Mouse (Mus musculus) MEL (cell line): Measurements from ENCODE around the gene Fermt2. TPM values are rescaled to one million over a fixed set of nuclear protein-coding genes. Genes with fewer than 3 reads are reported as not detected.

Source experiments
- DNase-seq: peaks from one replicate; pipeline ENCODE4 v3.0.0; 2011; ENCODE audit warnings: low read depth, low spot score
- H3K27ac ChIP-seq: 2 replicates; pipeline ENCODE4 v1.5.1; 2012; ENCODE audit warnings: low read depth, mild to moderate bottlenecking, control low read depth, low read length, moderate library complexity; ENCODE audit not compliant: control insufficient read depth
- H3K27me3 ChIP-seq, 2 experiments: fragments of 150-350 bp in 1 of 2; sonication (generic) in 1 of 2; 2 replicates each; pipeline ENCODE4 v1.6.1; 2012; ENCODE audit warnings: low read length in 2 of 2, mild to moderate bottlenecking in 2 of 2, improper control_type of control experiment in 1 of 2, moderate library complexity in 1 of 2; ENCODE audit not compliant: insufficient read depth in 2 of 2, control insufficient read depth in 1 of 2
- H3K36me3 ChIP-seq, 2 experiments: 2 replicates each; pipeline ENCODE4 v1.6.1; 2012 to 2014; ENCODE audit warnings: low read length in 2 of 2, improper control_type of control experiment in 1 of 2, inconsistent platforms in 1 of 2, mild to moderate bottlenecking in 1 of 2; ENCODE audit not compliant: insufficient read depth in 2 of 2, control insufficient read depth in 1 of 2
- H3K4me1 ChIP-seq, 2 experiments: fragments of 150-350 bp in 1 of 2; sonication (generic) in 1 of 2; 2 replicates each; pipeline ENCODE4 v1.6.1; 2012; ENCODE audit warnings: low read length in 2 of 2, improper control_type of control experiment in 1 of 2, mild to moderate bottlenecking in 1 of 2; ENCODE audit not compliant: insufficient read depth in 2 of 2, control insufficient read depth in 1 of 2
- H3K4me3 ChIP-seq, 2 experiments: fragments of 150-350 bp in 1 of 2; sonication (generic) in 1 of 2; 2 replicates each; pipeline ENCODE4 v1.5.1; 2012; ENCODE audit warnings: low read depth in 2 of 2, low read length in 2 of 2, mild to moderate bottlenecking in 2 of 2, moderate library complexity in 2 of 2, control low read depth in 1 of 2, improper control_type of control experiment in 1 of 2; ENCODE audit not compliant: control insufficient read depth in 1 of 2, insufficient read depth in 1 of 2
- H3K79me2 ChIP-seq: 2 replicates; pipeline ENCODE4 v1.6.1; 2012; ENCODE audit warnings: mild to moderate bottlenecking, low read length, moderate library complexity; ENCODE audit not compliant: control insufficient read depth, poor library complexity, insufficient read depth
- H3K9ac ChIP-seq: 2 replicates; pipeline ENCODE4 v1.6.1; 2012; ENCODE audit warnings: low read depth, mild to moderate bottlenecking, control low read depth, low read length, moderate library complexity; ENCODE audit not compliant: control insufficient read depth, poor library complexity, severe bottlenecking
- H3K9me3 ChIP-seq: fragments of 150-350 bp; sonication (generic); replicated peaks from 2 replicates; pipeline ENCODE4 v1.6.1; 2012; ENCODE audit warnings: mild to moderate bottlenecking, low read length, improper control_type of control experiment, moderate library complexity; ENCODE audit not compliant: insufficient read depth
- BHLHE40 ChIP-seq: IDR thresholded peaks from 2 replicates; pipeline ENCODE4 v1.6.1; 2012; ENCODE audit warnings: low read depth, mild to moderate bottlenecking, inconsistent platforms, low read length, improper control_type of control experiment, borderline replicate concordance
- CHD1 ChIP-seq: IDR thresholded peaks from 2 replicates; pipeline ENCODE4 v1.6.1; 2012; ENCODE audit warnings: low read depth, mild to moderate bottlenecking, inconsistent platforms, low read length, improper control_type of control experiment
- CHD2 ChIP-seq: IDR thresholded peaks from 2 replicates; pipeline ENCODE4 v1.6.1; 2011; ENCODE audit warnings: low read length, improper control_type of control experiment
- CTCF ChIP-seq, 3 experiments: IDR thresholded peaks in 2 of 3; conservative IDR thresholded peaks in 1 of 3; 2 replicates each; pipeline ENCODE4 v1.5.1; 2011 to 2012; ENCODE audit warnings: low read length in 3 of 3, low read depth in 2 of 3, mild to moderate bottlenecking in 2 of 3, improper control_type of control experiment in 1 of 3, inconsistent platforms in 1 of 3, mixed read lengths in 1 of 3, moderate library complexity in 1 of 3; ENCODE audit not compliant: control insufficient read depth in 1 of 3, insufficient read depth in 1 of 3, poor library complexity in 1 of 3, severe bottlenecking in 1 of 3
- E2F4 ChIP-seq: IDR thresholded peaks from 2 replicates; pipeline ENCODE4 v1.6.1; 2011; ENCODE audit warnings: low read depth, low read length, improper control_type of control experiment, borderline replicate concordance
- ELF1 ChIP-seq: IDR thresholded peaks from 2 replicates; pipeline ENCODE4 v1.6.1; 2014; ENCODE audit warnings: low read depth, mild to moderate bottlenecking, inconsistent platforms, low read length, improper control_type of control experiment, moderate library complexity
- EP300 ChIP-seq, 2 experiments: IDR thresholded peaks; 2 replicates each; pipeline ENCODE4 v1.6.1; 2011; ENCODE audit warnings: improper control_type of control experiment in 2 of 2, low read length in 2 of 2, low read depth in 1 of 2, mild to moderate bottlenecking in 1 of 2
- GATA1 ChIP-seq: IDR thresholded peaks from 2 replicates; pipeline ENCODE4 v1.6.1; 2011; ENCODE audit warnings: low read depth, low read length, improper control_type of control experiment
- KAT2A ChIP-seq: conservative IDR thresholded peaks from 2 replicates; pipeline ENCODE4 v1.6.1; 2012; ENCODE audit warnings: low read depth, low read length, improper control_type of control experiment, inconsistent platforms
- MAFK ChIP-seq: IDR thresholded peaks from 2 replicates; pipeline ENCODE4 v1.6.1; 2011; ENCODE audit warnings: low read depth, mild to moderate bottlenecking, low read length, improper control_type of control experiment, borderline replicate concordance
- MEF2A ChIP-seq: IDR thresholded peaks from 2 replicates; pipeline ENCODE4 v1.6.1; 2014; ENCODE audit warnings: low read depth, mild to moderate bottlenecking, inconsistent platforms, low read length, improper control_type of control experiment; ENCODE audit not compliant: poor library complexity, insufficient replicate concordance, severe bottlenecking; ENCODE audit errors: extremely low read depth
- MXI1 ChIP-seq: IDR thresholded peaks from 2 replicates; pipeline ENCODE4 v1.6.1; 2011; ENCODE audit warnings: mild to moderate bottlenecking, low read depth, low read length, improper control_type of control experiment
- MYB ChIP-seq: IDR thresholded peaks from 2 replicates; pipeline ENCODE4 v1.6.1; 2011; ENCODE audit warnings: mild to moderate bottlenecking, low read depth, low read length, improper control_type of control experiment
- MYC ChIP-seq: IDR thresholded peaks from 2 replicates; pipeline ENCODE4 v1.6.1; 2011; ENCODE audit warnings: low read depth, mild to moderate bottlenecking, low read length, improper control_type of control experiment, moderate library complexity
- POLR2AphosphoS2 ChIP-seq: IDR thresholded peaks from 2 replicates; pipeline ENCODE4 v1.6.1; 2011; ENCODE audit warnings: low read length, improper control_type of control experiment
- SMC3 ChIP-seq: IDR thresholded peaks from 2 replicates; pipeline ENCODE4 v1.6.1; 2011; ENCODE audit warnings: low read depth, low read length, improper control_type of control experiment
- TAL1 ChIP-seq: IDR thresholded peaks from 2 replicates; pipeline ENCODE4 v1.6.1; 2012; ENCODE audit warnings: mild to moderate bottlenecking, inconsistent platforms, low read length, moderate library complexity, mixed read lengths
- TBP ChIP-seq: IDR thresholded peaks from 2 replicates; pipeline ENCODE4 v1.8.0; 2011; ENCODE audit warnings: low read depth, low read length, improper control_type of control experiment
- TCF12 ChIP-seq: IDR thresholded peaks from 2 replicates; pipeline ENCODE4 v1.6.1; 2014; ENCODE audit warnings: low read depth, mild to moderate bottlenecking, inconsistent platforms, low read length, improper control_type of control experiment, moderate library complexity
- USF1 ChIP-seq: IDR thresholded peaks from 2 replicates; pipeline ENCODE4 v1.6.1; 2014; ENCODE audit warnings: low read depth, mild to moderate bottlenecking, inconsistent platforms, low read length, improper control_type of control experiment, moderate library complexity
- USF2 ChIP-seq, 2 experiments: IDR thresholded peaks; 2 replicates each; pipeline ENCODE4 v1.6.1; 2011 to 2012; ENCODE audit warnings: improper control_type of control experiment in 2 of 2, low read length in 2 of 2, borderline replicate concordance in 1 of 2, inconsistent platforms in 1 of 2, low read depth in 1 of 2, mild to moderate bottlenecking in 1 of 2; ENCODE audit not compliant: insufficient read depth in 1 of 2
- ZC3H11A ChIP-seq: IDR thresholded peaks from 2 replicates; pipeline ENCODE4 v1.6.1; 2012; ENCODE audit warnings: low read depth, mild to moderate bottlenecking, inconsistent platforms, low read length, improper control_type of control experiment
- ZMIZ1 ChIP-seq: IDR thresholded peaks from 2 replicates; pipeline ENCODE4 v1.6.1; 2012; ENCODE audit warnings: low read depth, mild to moderate bottlenecking, inconsistent platforms, low read length, improper control_type of control experiment, moderate library complexity
- ZNF384 ChIP-seq: IDR thresholded peaks from 2 replicates; pipeline ENCODE4 v1.6.1; 2012; ENCODE audit warnings: low read depth, mild to moderate bottlenecking, inconsistent platforms, low read length, improper control_type of control experiment
- polyA plus RNA-seq, 2 experiments: library from polyadenylated mRNA; stranded (reverse) in 1 of 2; unstranded in 1 of 2; fragments of >175 nt in 1 of 2; fragments of >200 nt in 1 of 2; gene quantifications; 2 replicates each; pipeline versions ENCODE4 v1.2.1 to v1.2.4; 2012; ENCODE audit warnings: low replicate concordance in 2 of 2, low read depth in 1 of 2; ENCODE audit not compliant: insufficient read length in 2 of 2, insufficient read depth in 1 of 2, missing spikeins in 1 of 2
- total RNA-seq: library from RNA; depleted of rRNA; stranded (reverse); fragments of 300-350 nt; gene quantifications from 2 replicates; pipeline ENCODE4 v1.2.3, GENCODE M21; 2012

The Fermt2 gene
- total and polyA plus RNA-seq, 3 experiments: not detected

- Histone ChIP-seq H3K9ac (no peak overlapping the region), H3K9me3 (no peaks in the 10 kb centered on the region), H3K4me1 (no peaks in the 10 kb centered on the region), H3K27ac (no peak overlapping the region), H3K36me3 (no peaks in the 10 kb centered on the region), H3K4me3 (no peak overlapping the region), H3K79me2 (no peaks in the 10 kb centered on the region), H3K27me3 (no peaks in the 10 kb centered on the region)
- TF ChIP-seq EP300 (IDR thresholded peaks at IDR 0.05; ENCODE audit: low read depth in 1 of 2, low read length in 2 of 2): no peak
- TF ChIP-seq MYB: no peak
- TF ChIP-seq TCF12: no peak
- TF ChIP-seq E2F4: no peak
- TF ChIP-seq MYC: no peak
- TF ChIP-seq CHD1: no peak
- no peak for TF ChIP-seq ZNF384
- no peak for TF ChIP-seq CTCF (IDR thresholded peaks at IDR 0.05 in 2 of 3, conservative IDR thresholded peaks at IDR 0.05 in 1 of 3; ENCODE audit: control insufficient read depth in 1 of 3, insufficient read depth in 1 of 3, low read depth in 2 of 3, low read length in 3 of 3, poor library complexity in 1 of 3, severe bottlenecking in 1 of 3)
- TF ChIP-seq USF2 (IDR thresholded peaks at IDR 0.05; ENCODE audit: borderline replicate concordance in 1 of 2, insufficient read depth in 1 of 2, low read depth in 1 of 2, low read length in 2 of 2): no peak
- no peak for TF ChIP-seq ZMIZ1
- no peak for TF ChIP-seq POLR2AphosphoS2
- no peak for TF ChIP-seq TAL1
- no peak for DNase-seq
These were observed 91.0 kb downstream of the Fermt2 start for GRCm38 (mm10) chr14:45438931-45439275.

DNA sequence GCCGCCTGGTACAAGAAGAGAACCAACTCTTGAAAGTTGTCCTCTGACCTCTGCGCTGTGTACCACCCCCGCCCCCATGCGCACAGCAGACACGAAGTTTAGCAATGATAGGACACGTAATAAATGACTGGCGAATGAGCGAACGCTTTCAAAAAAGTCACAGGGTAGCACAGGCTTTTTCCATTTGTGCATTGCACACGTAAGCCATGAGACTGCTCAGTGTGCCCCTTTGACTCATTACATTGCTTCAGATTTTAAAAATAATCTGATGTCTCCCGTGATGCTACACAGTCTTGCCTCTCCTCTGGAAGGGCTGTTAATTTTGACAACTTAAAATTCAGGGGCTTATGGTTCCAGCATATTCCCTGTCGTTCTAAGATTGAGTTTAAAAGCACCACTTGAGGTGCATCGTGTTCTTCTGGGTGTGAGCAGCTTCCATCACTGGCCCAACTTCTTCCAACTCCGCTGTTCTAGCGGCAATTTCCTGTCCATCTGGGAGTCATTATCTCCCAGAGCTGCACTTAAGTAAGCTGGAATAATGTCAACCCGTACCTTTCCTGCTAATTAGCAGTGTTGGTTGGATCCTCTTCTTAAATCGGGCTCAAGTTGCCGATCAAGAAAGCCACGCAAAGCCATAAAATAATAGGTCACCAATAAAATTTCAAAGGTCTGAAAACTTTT, 91.5 kb downstream of the Fermt2 start:
- TF ChIP-seq MAFK (no peak), ELF1 (no peak), USF1 (no peak), MEF2A (no peak), CTCF (IDR thresholded peaks at IDR 0.05 in 2 of 3, conservative IDR thresholded peaks at IDR 0.05 in 1 of 3; ENCODE audit: control insufficient read depth in 1 of 3, insufficient read depth in 1 of 3, low read depth in 2 of 3, low read length in 3 of 3, poor library complexity in 1 of 3, severe bottlenecking in 1 of 3) (no peak), CHD2 (no peak), ZMIZ1 (no peak), BHLHE40 (no peak), KAT2A (no peak), EP300 (IDR thresholded peaks at IDR 0.05; ENCODE audit: low read depth in 1 of 2, low read length in 2 of 2) (no peak), USF2 (IDR thresholded peaks at IDR 0.05; ENCODE audit: borderline replicate concordance in 1 of 2, insufficient read depth in 1 of 2, low read depth in 1 of 2, low read length in 2 of 2) (no peak), TBP (no peak), ZNF384 (no peak), E2F4 (no peak), CHD1 (no peak), SMC3 (no peak), MXI1 (no peak), ZC3H11A (no peak), GATA1 (no peak)
- DNase-seq: no peak
- H3K9me3 ChIP-seq: no peaks in the 10 kb centered on the region

More for the DNA sequence above, 91.5 kb downstream of the Fermt2 start:
- H3K36me3 ChIP-seq: no peaks in the 10 kb centered on the region
- no peak overlapping the region for H3K4me3 ChIP-seq
- no peaks in the 10 kb centered on the region for H3K79me2 ChIP-seq
- no peaks in the 10 kb centered on the region for H3K27me3 ChIP-seq
- H3K9ac ChIP-seq: no peak overlapping the region
- H3K27ac ChIP-seq: no peak overlapping the region
- H3K4me1 ChIP-seq: no peaks in the 10 kb centered on the region
